Mouse (Mus musculus) left cerebral cortex, postnatal 36 days (tissue): ENCODE results near the gene Matn4. TPM values are rescaled to one million over a fixed set of nuclear protein-coding genes. Genes with fewer than 3 reads are reported as not detected.

ENCODE experiments used
- microRNA-seq: library from miRNA; unstranded; fragments of <30 nt; microRNA quantifications from one replicate; pipeline ENCODE4 v1.2.0, GENCODE M21; 2022
- total RNA-seq, 2 experiments: library from RNA; stranded (reverse); gene quantifications; 2 replicates each; pipeline ENCODE4 v1.2.3; 2021

Gene Matn4
- total RNA-seq, 2 experiments from 2014 or later, result 11.4 to 13.0 TPM

Small RNA genes lying within 50 kb of the gene (microRNA-seq; reads per million reads assigned to microRNA genes)
- gene Mir7678, result not detected

Other genes starting within 250 kb of the Matn4 start
- gene Kcns1, start 234.0 kb downstream of the Matn4 start, total RNA-seq, result 10 to 100 TPM; 15.7 to 20.3 TPM
- not detected for gene Wfdc5, start 222.4 kb downstream of the Matn4 start, total RNA-seq
- not detected for gene Wfdc12, start 214.6 kb downstream of the Matn4 start, total RNA-seq
- gene Wfdc15a, start 205.0 kb downstream of the Matn4 start, total RNA-seq, result not detected
- not detected for gene Wfdc15b, start 183.5 kb downstream of the Matn4 start, total RNA-seq
- gene Svs2, start 166.7 kb downstream of the Matn4 start, total RNA-seq, result not detected
- gene Svs3b, start 148.5 kb downstream of the Matn4 start, total RNA-seq, result not detected
- not detected for gene Svs4, start 126.7 kb downstream of the Matn4 start, total RNA-seq
- not detected for gene Svs3a, start 115.9 kb downstream of the Matn4 start, total RNA-seq
- not detected for gene Svs6, start 88.4 kb downstream of the Matn4 start, total RNA-seq
- not detected for gene Svs5, start 72.4 kb downstream of the Matn4 start, total RNA-seq
- 1 to 10 TPM; 1.0 to 1.5 TPM for gene Slpi, start 16.1 kb downstream of the Matn4 start, total RNA-seq
- under 1 TPM; 0.30 to 0.34 TPM for gene Rbpjl, start 2.0 kb downstream of the Matn4 start, total RNA-seq
- 10 to 100 TPM; 98.5 TPM for gene Sdc4, start 38.7 kb upstream of the Matn4 start, total RNA-seq
- 10 to 100 TPM; 34.7 to 40.4 TPM for gene Sys1, start 51.8 kb upstream of the Matn4 start, total RNA-seq
- gene Gm20458, start 55.8 kb upstream of the Matn4 start, total RNA-seq, result 10 to 100 TPM in 1 of 2 experiments, 1 to 10 TPM in 1; 8.1 to 14.9 TPM
- gene Trp53tg5, start 68.6 kb upstream of the Matn4 start, total RNA-seq, result not detected
- gene Dbndd2, start 80.9 kb upstream of the Matn4 start, total RNA-seq, result 100 to 1,000 TPM; 112 to 126 TPM
- 10 to 100 TPM; 88.7 to 98.5 TPM for gene Pigt, start 92.4 kb upstream of the Matn4 start, total RNA-seq
- not detected for gene Wfdc2, start 157.3 kb upstream of the Matn4 start, total RNA-seq
- gene Spint3, start 168.3 kb upstream of the Matn4 start, total RNA-seq, result not detected
- not detected for gene Wfdc6a, start 180.3 kb upstream of the Matn4 start, total RNA-seq
- not detected for gene Eppin, start 188.4 kb upstream of the Matn4 start, total RNA-seq
- not detected for gene Wfdc6b, start 208.4 kb upstream of the Matn4 start, total RNA-seq
- not detected for gene Wfdc8, start 208.5 kb upstream of the Matn4 start, total RNA-seq
- not detected for gene Wfdc16, start 233.6 kb upstream of the Matn4 start, total RNA-seq